Mouse (Mus musculus) hindbrain, embryonic 11.5 days (tissue): ENCODE measurements around the gene Hist1h3h. TPM values are rescaled to one million over a fixed set of nuclear protein-coding genes. Genes with fewer than 3 reads are reported as not detected.
"Not testable (repeated sequence)": the region's sequence is repeated elsewhere in the genome, so short reads cannot be mapped to it uniquely, and the experiment has no call there.

Experiments
- ATAC-seq: fragments of 200-750 bp; cut with Nextera tagmentation; 2 replicates; pipeline ENCODE4 v1.8.0; 2017; ENCODE audit warnings: mild to moderate bottlenecking, moderate TSS enrichment, moderate library complexity; ENCODE audit not compliant: low FRiP score
- DNase-seq: peaks from one replicate; pipeline ENCODE4 v3.0.0-alpha.2; 2015; ENCODE audit warnings: low spot score
- H3K27ac ChIP-seq: fragments of 300-500 bp; sonication (generic); 2 replicates; pipeline ENCODE4 v1.5.1; 2014; ENCODE audit warnings: mild to moderate bottlenecking, low read depth, low read length
- H3K27me3 ChIP-seq: fragments of 300-500 bp; sonication (generic); 2 replicates; pipeline ENCODE4 v1.6.1; 2014; ENCODE audit warnings: mild to moderate bottlenecking, low read length, moderate library complexity, mixed read lengths; ENCODE audit not compliant: control insufficient read depth, insufficient read depth
- H3K36me3 ChIP-seq: fragments of 300-500 bp; sonication (generic); 2 replicates; pipeline ENCODE4 v1.6.1; 2014; ENCODE audit warnings: mild to moderate bottlenecking, low read length, moderate library complexity, mixed read lengths; ENCODE audit not compliant: control insufficient read depth, insufficient read depth
- H3K4me1 ChIP-seq: fragments of 300-500 bp; sonication (generic); replicated peaks from 2 replicates; pipeline ENCODE4 v1.6.1; 2014; ENCODE audit warnings: low read length, mixed read lengths; ENCODE audit not compliant: control insufficient read depth, insufficient read depth
- H3K4me2 ChIP-seq: fragments of 300-500 bp; sonication (generic); replicated peaks from 2 replicates; pipeline ENCODE4 v1.6.1; 2014; ENCODE audit warnings: mild to moderate bottlenecking, low read depth, low read length
- H3K4me3 ChIP-seq: fragments of 300-500 bp; sonication (generic); 2 replicates; pipeline ENCODE4 v1.5.1; 2014; ENCODE audit warnings: low read depth, low read length
- H3K9ac ChIP-seq: fragments of 300-500 bp; sonication (generic); 2 replicates; pipeline ENCODE4 v1.6.1; 2014; ENCODE audit warnings: low read depth, low read length
- H3K9me3 ChIP-seq: fragments of 300-500 bp; sonication (generic); 2 replicates; pipeline ENCODE4 v1.6.1; 2016; ENCODE audit warnings: low read length; ENCODE audit not compliant: control insufficient read depth
- WGBS: fragments of 180-500 bp; shearing (Covaris S2); extraction: QIAGEN DNeasy Blood & Tissue Kit; methylation state at CpG from one replicate; pipeline ENCODE4 v1.1.7; 2014; 5-methylcytosine and 5-hydroxymethylcytosine counted together
- polyA plus RNA-seq: library from polyadenylated mRNA; unstranded; fragments of >200 nt; fragmentation: Nextera tagmentation; extraction: Ambion mirVana; gene quantifications from 2 replicates; pipeline ENCODE4 v1.2.1, GENCODE M21; 2014

Gene Hist1h3h
- polyA plus RNA-seq, 1 experiment from 2014 or later = 20.0 TPM

DNA sequence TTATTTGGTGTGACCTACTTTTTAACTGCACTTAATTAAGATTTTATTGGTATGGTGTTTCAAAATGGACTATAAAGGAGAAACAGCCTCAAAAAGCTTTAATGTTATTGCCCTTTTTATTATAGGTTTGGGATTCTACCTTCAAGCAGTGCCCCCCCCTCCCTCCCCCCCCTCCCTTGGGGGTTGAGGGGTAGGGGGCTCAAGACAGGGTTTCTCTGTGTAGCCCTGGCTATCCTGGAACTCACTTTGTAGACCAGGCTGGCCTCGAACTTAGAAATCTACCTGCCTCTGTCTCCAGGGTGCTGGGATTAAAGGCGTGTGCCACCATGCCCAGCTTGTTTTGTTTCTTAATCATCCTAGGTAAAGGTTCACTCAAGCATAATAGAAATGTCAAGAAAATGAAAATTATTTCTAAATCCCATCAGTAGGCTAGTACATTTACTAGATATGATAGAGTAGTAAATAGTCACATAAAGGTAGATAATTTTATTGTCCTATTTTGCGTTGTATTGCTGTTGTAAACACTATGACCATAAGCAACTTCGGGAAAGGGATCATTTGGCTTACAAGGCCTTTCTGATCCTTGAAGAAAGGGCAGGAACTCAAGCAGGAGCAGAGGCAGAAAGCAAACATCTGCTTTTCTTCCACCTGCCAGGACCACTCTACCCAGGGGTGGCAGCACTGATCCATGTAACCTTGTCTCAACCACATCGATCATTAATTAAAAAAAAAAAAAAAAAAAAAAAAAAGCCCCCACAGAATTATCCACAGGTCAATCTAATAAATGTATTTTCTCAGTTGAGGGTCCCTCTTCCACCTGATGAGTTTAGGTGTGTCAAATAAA, 5.8 kb downstream of the Hist1h3h start:
- Histone ChIP-seq H3K9ac (no peak overlapping the region), H3K4me2 (no peak overlapping the region; the same call in 1 of the 2 replicates), H3K27me3 (no peaks in the 10 kb centered on the region), H3K4me1 (peaks cover 7% of the 10 kb centered on the region; the same call in 1 of the 2 replicates), H3K9me3 (no peaks in the 10 kb centered on the region), H3K27ac (no peak overlapping the region), H3K36me3 (no peaks in the 10 kb centered on the region), H3K4me3 (no peak overlapping the region)
- WGBS = 33% methylated on average over 5 of the region's 5 CpGs
- DNase-seq (no peak), ATAC-seq (no peak)

DNA sequence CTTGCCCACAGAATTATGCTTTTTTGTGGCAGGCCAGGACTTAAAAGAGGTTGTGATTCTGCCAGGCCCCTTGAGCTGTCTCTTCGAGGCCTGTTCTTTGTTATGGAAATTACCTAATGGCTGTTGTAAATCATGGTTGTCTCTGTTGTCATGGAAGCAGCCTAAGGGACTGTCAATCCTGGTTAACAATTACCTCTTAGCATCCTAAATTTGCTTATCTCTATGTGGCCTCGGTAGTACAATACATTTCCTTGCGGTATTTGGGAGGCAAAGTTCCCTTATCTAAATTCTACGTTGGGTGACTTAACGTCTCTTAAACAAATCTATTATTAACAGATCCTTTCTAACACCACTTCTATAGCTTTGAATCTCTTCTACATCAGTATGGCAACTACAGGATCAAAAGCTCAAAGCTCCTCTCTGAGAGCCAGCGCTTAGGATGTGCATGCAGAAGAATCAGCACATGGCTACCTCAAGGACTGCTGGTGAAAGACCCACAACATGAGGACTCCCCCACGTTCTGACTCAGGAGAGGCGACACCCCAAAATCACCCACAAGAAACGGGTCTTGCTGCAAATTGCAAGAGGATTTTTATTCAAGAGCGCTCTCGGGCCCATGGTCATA, 10.6 kb downstream of the Hist1h3h start:
- Histone ChIP-seq H3K4me1 (peaks cover 3% of the 10 kb centered on the region; the same call in 1 of the 2 replicates), H3K9me3 (no peaks in the 10 kb centered on the region), H3K4me2 (0 out of 2 replicates have a peak overlapping the region, but pooled peaks have one; percentile 12), H3K4me3 (no peak overlapping the region), H3K9ac (no peak overlapping the region), H3K27me3 (no peaks in the 10 kb centered on the region), H3K36me3 (no peaks in the 10 kb centered on the region), H3K27ac (peak overlapping the region; percentile 54; the same call in 1 of the 2 replicates)
- ATAC-seq (peak; percentile 89), DNase-seq (peak; percentile 63)
- WGBS = 16% methylated on average over 11 of the region's 11 CpGs

DNA sequence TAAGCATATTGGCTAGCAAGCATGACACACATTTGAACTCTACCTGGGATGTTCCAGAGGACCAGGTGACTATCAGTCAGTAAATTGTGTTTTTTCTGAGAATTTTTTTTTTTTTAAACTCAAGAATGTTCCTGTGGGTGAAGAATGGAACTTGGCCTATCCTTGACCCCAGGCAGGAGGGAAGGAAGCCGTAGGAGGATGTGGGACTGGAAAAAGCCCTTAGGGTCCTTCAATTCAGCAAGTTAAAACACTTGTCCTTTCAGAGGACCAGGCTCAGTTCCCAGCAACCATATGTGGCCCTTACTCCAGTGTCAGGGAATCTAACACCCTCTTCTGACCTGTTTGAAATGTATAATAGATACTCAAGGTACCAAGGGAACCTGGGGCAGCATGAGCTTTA, 12.1 kb downstream of the Hist1h3h start:
- ATAC-seq (no peak), DNase-seq (no peak)
- H3K4me1 ChIP-seq = peaks cover 3% of the 10 kb centered on the region; the same call in 1 of the 2 replicates
- H3K27ac ChIP-seq = no peak overlapping the region
- no peak overlapping the region for H3K4me3 ChIP-seq
- H3K9ac ChIP-seq = no peak overlapping the region
- no peaks in the 10 kb centered on the region for H3K36me3 ChIP-seq
- no peak overlapping the region for H3K4me2 ChIP-seq
- 65% methylated on average over 1 of the region's 1 CpGs for WGBS
- H3K9me3 ChIP-seq = no peaks in the 10 kb centered on the region
- H3K27me3 ChIP-seq = no peaks in the 10 kb centered on the region

- Histone ChIP-seq H3K27ac (peak overlapping the region; percentile 98), H3K4me3 (no peak overlapping the region), H3K36me3 (no peaks in the 10 kb centered on the region), H3K27me3 (no peaks in the 10 kb centered on the region), H3K9me3 (no peaks in the 10 kb centered on the region), H3K4me2 (no peak overlapping the region), H3K4me1 (no peaks in the 10 kb centered on the region), H3K9ac (0 out of 2 replicates have a peak overlapping the region, but pooled peaks have one; percentile 19)
- peak; percentile 60 for DNase-seq
- ATAC-seq = 0 out of 2 replicates have a peak, but pooled peaks have one; percentile 17
- WGBS = 59% methylated on average over 5 of the region's 5 CpGs
Measured at GRCm38 (mm10) chr13:21733466-21733865, 16.0 kb downstream of the Hist1h3h start.

DNA sequence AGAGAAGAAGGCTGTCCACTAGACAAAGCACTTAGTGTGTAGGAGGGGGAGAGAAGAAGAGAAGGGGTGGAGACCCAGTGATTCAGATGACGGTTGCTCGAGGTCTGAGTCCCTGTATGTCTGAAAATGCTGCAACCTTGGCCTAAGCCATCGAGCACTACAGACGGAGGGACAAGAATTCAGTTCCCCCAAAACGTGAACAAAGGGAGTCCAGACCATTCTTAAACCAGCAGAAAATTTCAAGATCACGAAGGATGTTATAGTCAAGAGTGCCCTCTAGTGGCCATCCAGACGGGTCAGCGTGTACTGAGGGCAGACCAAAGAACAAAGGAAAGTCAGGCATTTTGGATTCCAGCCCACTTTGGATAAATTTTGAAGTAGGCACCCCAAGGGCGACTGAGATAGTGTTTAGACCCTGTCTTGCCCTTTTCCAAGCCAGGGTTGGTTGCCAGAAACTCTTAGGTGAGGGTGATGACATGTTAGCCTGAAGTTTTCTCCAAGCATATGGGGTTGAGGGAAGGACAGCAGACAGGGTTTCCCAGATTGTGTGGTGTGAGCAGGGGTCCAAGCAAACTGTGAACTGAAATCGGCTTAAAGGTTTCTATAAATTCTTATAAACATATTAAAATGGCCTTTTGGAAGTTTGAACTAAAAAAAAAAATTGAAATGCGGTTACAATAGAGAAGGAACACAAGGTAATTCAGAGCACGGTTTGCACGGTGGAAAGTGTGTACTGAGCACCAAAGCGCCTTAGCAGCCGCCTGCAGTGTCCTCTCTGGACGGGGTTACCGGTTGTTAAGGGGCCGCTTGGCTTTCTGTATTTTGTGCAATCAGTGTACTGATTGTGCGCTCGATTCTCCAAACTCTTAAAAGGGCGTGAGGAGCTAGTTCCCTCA, 16.8 kb downstream of the Hist1h3h start:
- ATAC-seq (peak; percentile 83), DNase-seq (peak; percentile 92)
- H3K4me2 ChIP-seq = peak overlapping the region; percentile 58
- H3K4me1 ChIP-seq = no peaks in the 10 kb centered on the region
- no peaks in the 10 kb centered on the region for H3K36me3 ChIP-seq
- peak overlapping the region; percentile 98 for H3K27ac ChIP-seq
- H3K27me3 ChIP-seq = no peaks in the 10 kb centered on the region
- H3K4me3 ChIP-seq = peak overlapping the region; percentile 49
- H3K9me3 ChIP-seq = no peaks in the 10 kb centered on the region
- H3K9ac ChIP-seq = peak overlapping the region; percentile 80
- under 1% methylated on average over 21 of the region's 21 CpGs for WGBS

DNA sequence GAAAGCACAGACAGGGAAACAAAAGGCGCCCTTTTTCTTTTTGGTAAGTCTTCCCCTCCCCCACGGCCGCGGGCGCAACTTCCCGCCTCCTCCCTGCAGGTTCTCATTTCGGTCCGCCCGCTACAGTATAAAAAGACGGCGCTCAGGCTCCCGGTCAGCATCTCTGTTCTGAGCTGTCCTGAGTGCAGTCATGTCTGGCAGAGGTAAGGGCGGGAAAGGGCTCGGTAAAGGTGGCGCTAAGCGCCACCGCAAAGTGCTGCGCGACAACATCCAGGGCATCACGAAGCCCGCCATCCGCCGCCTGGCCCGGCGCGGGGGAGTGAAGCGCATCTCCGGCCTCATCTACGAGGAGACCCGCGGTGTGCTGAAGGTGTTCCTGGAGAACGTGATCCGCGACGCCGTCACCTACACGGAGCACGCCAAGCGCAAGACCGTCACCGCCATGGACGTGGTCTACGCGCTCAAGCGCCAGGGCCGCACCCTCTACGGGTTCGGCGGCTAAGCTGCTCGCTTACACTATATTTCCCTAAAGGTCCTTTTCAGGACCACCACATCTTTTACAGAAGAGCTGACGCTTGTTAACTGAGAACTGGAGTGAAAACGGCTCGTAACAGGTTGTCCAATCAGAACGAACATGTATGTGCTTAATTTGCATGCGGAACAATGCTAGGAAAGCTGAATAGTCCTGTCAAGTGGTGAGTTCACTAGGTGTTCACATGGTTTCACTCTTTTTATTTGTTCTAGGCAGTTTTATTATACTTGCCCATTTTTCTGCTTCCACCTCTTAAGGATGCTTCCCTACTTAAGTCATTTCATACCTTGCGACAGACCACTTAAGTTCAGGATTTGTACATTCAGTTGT, 17.7 kb downstream of the Hist1h3h start, which contains the start of gene Hist1h4j:
Gene Hist1h4j, plus strand, starts transcription at position 159 of the 862 bp plus-strand sequence.
- not testable (repeated sequence) for H3K27me3 ChIP-seq, H3K36me3 ChIP-seq, H3K9me3 ChIP-seq, H3K4me1 ChIP-seq
- DNase-seq = peak; percentile 97
- peak; percentile 92 for ATAC-seq
- Histone ChIP-seq H3K9ac (peak within 1 kb of the TSS; percentile 80), H3K4me3 (peak within 1 kb of the TSS; percentile 49), H3K27ac (peak within 1 kb of the TSS; percentile 98), H3K4me2 (peak within 1 kb of the TSS; percentile 58)
- under 1% methylated on average over 42 of the region's 56 CpGs for WGBS

GRCm38 (mm10) chr13:21745006-21745405, 27.5 kb downstream of the Hist1h3h start:
- 93% methylated on average over 1 of the region's 1 CpGs for WGBS
- no peak overlapping the region for H3K9ac ChIP-seq
- H3K4me2 ChIP-seq = no peak overlapping the region
- DNase-seq = no peak
- ATAC-seq = no peak
- no peaks in the 10 kb centered on the region for H3K27me3 ChIP-seq
- H3K4me1 ChIP-seq = no peaks in the 10 kb centered on the region; the same call in 1 of the 2 replicates
- H3K36me3 ChIP-seq = no peaks in the 10 kb centered on the region
- no peak overlapping the region for H3K4me3 ChIP-seq
- no peak overlapping the region for H3K27ac ChIP-seq
- no peaks in the 10 kb centered on the region for H3K9me3 ChIP-seq
